Mouse (Mus musculus): ENCODE measurements around the gene Yod1. TPM values are rescaled to one million over a fixed set of nuclear protein-coding genes. Genes with fewer than 3 reads are reported as not detected.

Yod1 gene
- total RNA-seq, 2 experiments from 2014 or later: 3.0 to 3.9 TPM

- DNase-seq: no peak
- intact Hi-C loops (cut with DNase I): no loop called here
Measured at GRCm38 (mm10) chr1:130764027-130764461, 46.9 kb downstream of the Yod1 start.

DNA sequence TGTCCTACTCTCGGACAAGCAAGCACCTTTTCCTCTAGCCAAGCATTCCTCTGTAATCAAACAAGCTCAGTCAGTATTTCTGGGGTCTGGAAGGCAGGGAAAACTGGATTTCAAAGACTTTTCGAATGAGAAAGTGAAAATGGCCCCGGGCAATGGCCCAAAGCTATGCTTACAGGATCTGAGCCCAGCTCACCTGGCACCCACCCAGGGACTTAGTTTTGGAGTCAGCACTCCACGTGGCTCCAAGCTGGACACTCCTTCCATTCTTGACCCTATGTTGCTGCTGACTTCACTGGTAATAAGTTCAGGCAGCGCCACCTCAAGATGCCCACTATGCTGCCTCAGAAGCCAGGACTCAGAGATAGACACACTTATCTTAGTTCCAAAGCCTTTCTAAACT is 49.9 kb downstream of the Yod1 start:
- intact Hi-C loops (cut with DNase I): no loop called here
- DNase-seq: peak in 1 of 2 experiments; percentile 24

GRCm38 (mm10) chr1:130769925-130770324 is 52.8 kb downstream of the Yod1 start:
- intact Hi-C loops (cut with DNase I): no loop called here
- no peak for DNase-seq

DNA sequence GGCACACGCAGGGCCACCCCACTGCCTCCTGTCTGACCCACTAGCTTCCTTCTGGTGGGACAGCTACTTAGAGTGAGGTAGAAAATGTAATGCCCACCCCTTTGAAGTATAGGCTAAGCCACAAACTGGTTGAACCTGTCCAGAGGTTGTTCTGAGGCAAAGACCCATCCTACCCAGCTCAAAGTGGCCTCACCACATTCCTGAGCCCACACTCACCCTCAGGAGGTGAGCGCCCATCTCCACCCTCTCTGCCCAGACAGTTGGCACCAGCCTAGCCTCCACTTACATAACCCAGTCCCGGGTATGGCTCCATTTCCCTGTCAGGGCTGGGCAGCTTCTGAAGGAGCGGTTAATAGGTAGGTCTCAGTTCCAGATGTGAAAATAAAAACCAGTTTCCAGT is 53.4 kb downstream of the Yod1 start:
- no peak for DNase-seq
- intact Hi-C loops (cut with DNase I): no loop called here

DNA sequence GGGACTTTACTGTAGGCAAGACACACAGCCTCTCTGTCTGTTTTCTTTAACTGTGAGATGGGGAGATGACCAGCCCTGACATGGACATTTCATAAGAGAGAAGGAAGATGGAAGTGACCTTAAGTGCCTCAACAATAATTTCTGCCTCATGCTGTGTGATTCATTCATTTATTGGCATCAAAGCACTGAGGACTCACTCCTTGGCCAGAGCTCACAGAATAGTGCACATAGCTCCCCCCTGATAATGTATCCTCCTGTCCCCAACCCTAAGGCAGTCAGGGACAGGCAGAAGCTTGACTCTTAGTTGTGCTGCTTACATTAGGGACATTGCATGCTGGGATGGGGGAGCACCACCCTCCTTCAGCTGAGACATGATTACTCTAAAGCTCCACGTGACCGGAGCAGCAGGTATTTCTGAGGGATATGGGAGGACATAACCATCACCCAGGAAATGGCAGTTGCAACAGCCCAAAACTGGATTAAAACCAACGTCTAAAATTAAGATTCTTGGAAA is 53.9 kb downstream of the Yod1 start:
- DNase-seq: no peak
- intact Hi-C loops (cut with DNase I): no loop called here

Other genes with a start within 250 kb of the Yod1 start
- gene Zp3r, start 87.7 kb upstream of the Yod1 start, total RNA-seq (2021): not detected
- gene C4bp, start 55.7 kb upstream of the Yod1 start, total RNA-seq (2021): not detected
- gene Gm29427, start 1.5 kb upstream of the Yod1 start, total RNA-seq (2021): not detected
- gene Pfkfb2, start 11.9 kb downstream of the Yod1 start, total RNA-seq (2021): 10 to 100 TPM in 1 of 2 experiments, 1 to 10 TPM in 1; 9.6 to 12.8 TPM
- gene AA986860, start 14.6 kb downstream of the Yod1 start, total RNA-seq (2021): under 1 TPM; 0.15 to 0.30 TPM
- gene Fcamr, start 83.6 kb downstream of the Yod1 start, total RNA-seq (2021): under 1 TPM in 1 of 2 experiments, not detected in 1; 0.27 TPM
- gene Pigr, start 109.4 kb downstream of the Yod1 start, total RNA-seq (2021): under 1 TPM in 1 of 2 experiments, not detected in 1; 0.13 TPM
- gene Fcmr, start 148.3 kb downstream of the Yod1 start, total RNA-seq (2021): not detected
- gene Il24, start 170.1 kb downstream of the Yod1 start, total RNA-seq (2021): not detected
- gene Il20, start 194.1 kb downstream of the Yod1 start, total RNA-seq (2021): not detected
- not detected for gene Il19, start 222.8 kb downstream of the Yod1 start, total RNA-seq (2021)